Mouse (Mus musculus) erythroblast, embryonic 14.5 days (primary cell): Measurements from ENCODE around the gene Mycbp. TPM values are rescaled to one million over a fixed set of nuclear protein-coding genes. Genes with fewer than 3 reads are reported as not detected.

Experiments used
- H3K27me3 ChIP-seq: 2 replicates; pipeline ENCODE4 v1.6.1; 2012; ENCODE audit warnings: inconsistent platforms; ENCODE audit not compliant: control insufficient read depth
- H3K36me3 ChIP-seq: 2 replicates; pipeline ENCODE4 v1.6.1; 2012; ENCODE audit warnings: mild to moderate bottlenecking, inconsistent platforms; ENCODE audit not compliant: control insufficient read depth
- H3K4me1 ChIP-seq: 2 replicates; pipeline ENCODE4 v1.6.1; 2012; ENCODE audit warnings: inconsistent platforms; ENCODE audit not compliant: control insufficient read depth
- H3K4me3 ChIP-seq: replicated peaks from 2 replicates; pipeline ENCODE3; 2012; ENCODE audit warnings: moderate library complexity, mild to moderate bottlenecking, inconsistent platforms
- H3K9me3 ChIP-seq: 2 replicates; pipeline ENCODE4 v1.6.1; 2012; ENCODE audit warnings: low read length, inconsistent platforms, mixed read lengths; ENCODE audit not compliant: control insufficient read depth
- GATA1 ChIP-seq: IDR thresholded peaks from 2 replicates; pipeline ENCODE4 v1.6.1; 2012; ENCODE audit warnings: low read length, inconsistent platforms, mixed read lengths
- TAL1 ChIP-seq: IDR thresholded peaks from 3 replicates; pipeline ENCODE4 v1.6.1; 2012; ENCODE audit warnings: low read length, inconsistent platforms, mixed read lengths
- polyA plus RNA-seq: library from polyadenylated mRNA; stranded (reverse); fragments of >175 nt; gene quantifications from 2 replicates; pipeline ENCODE4 v1.2.3, GENCODE M21; 2012

Mycbp gene
- 3.2 and 5.4 TPM in 2 replicates for polyA plus RNA-seq

GRCm38 (mm10) chr4:123904333-123905125, at the start of gene Mycbp:
Gene Mycbp, plus strand, starts transcription at chr4:123904832.
- H3K4me3 ChIP-seq = peak within 1 kb of the TSS; percentile 94
- TF ChIP-seq TAL1 (no peak), GATA1 (no peak)
- peaks cover 20% of the 10 kb centered on the region for H3K36me3 ChIP-seq
- H3K27me3 ChIP-seq = no peaks in the 10 kb centered on the region
- H3K9me3 ChIP-seq = no peaks in the 10 kb centered on the region
- peaks cover 36% of the 10 kb centered on the region for H3K4me1 ChIP-seq

- Histone ChIP-seq H3K36me3 (no peaks in the 10 kb centered on the region), H3K4me3 (no peak overlapping the region), H3K9me3 (no peaks in the 10 kb centered on the region), H3K4me1 (no peaks in the 10 kb centered on the region), H3K27me3 (no peaks in the 10 kb centered on the region)
- no peak for TF ChIP-seq GATA1
- TF ChIP-seq TAL1 = no peak
Measured at GRCm38 (mm10) chr4:123856888-123857287, 47.7 kb upstream of the Mycbp start.

- no peaks in the 10 kb centered on the region for H3K9me3 ChIP-seq
- H3K27me3 ChIP-seq = no peaks in the 10 kb centered on the region
- TF ChIP-seq TAL1 (no peak), GATA1 (no peak)
- no peak overlapping the region for H3K4me3 ChIP-seq
- no peaks in the 10 kb centered on the region for H3K4me1 ChIP-seq
- H3K36me3 ChIP-seq = no peaks in the 10 kb centered on the region
Measured at GRCm38 (mm10) chr4:123858090-123858489, 46.5 kb upstream of the Mycbp start.

- no peaks in the 10 kb centered on the region for H3K36me3 ChIP-seq
- H3K27me3 ChIP-seq = no peaks in the 10 kb centered on the region
- H3K4me1 ChIP-seq = no peaks in the 10 kb centered on the region
- TF ChIP-seq GATA1 (no peak), TAL1 (no peak)
- H3K4me3 ChIP-seq = no peak within 1 kb of the TSS
- H3K9me3 ChIP-seq = no peaks in the 10 kb centered on the region
Measured at GRCm38 (mm10) chr4:123859379-123859778, 45.3 kb upstream of the Mycbp start, which contains the start of gene 4933427I04Rik. Gene 4933427I04Rik, plus strand, starts transcription at chr4:123859679.

GRCm38 (mm10) chr4:123859803-123860202, 44.8 kb upstream of the Mycbp start:
- TF ChIP-seq TAL1 (no peak), GATA1 (no peak)
- no peak overlapping the region for H3K4me3 ChIP-seq
- no peaks in the 10 kb centered on the region for H3K9me3 ChIP-seq
- H3K4me1 ChIP-seq = no peaks in the 10 kb centered on the region
- no peaks in the 10 kb centered on the region for H3K36me3 ChIP-seq
- no peaks in the 10 kb centered on the region for H3K27me3 ChIP-seq

GRCm38 (mm10) chr4:123860621-123861020, 44.0 kb upstream of the Mycbp start:
- Histone ChIP-seq H3K4me3 (no peak overlapping the region), H3K9me3 (no peaks in the 10 kb centered on the region), H3K27me3 (no peaks in the 10 kb centered on the region), H3K36me3 (no peaks in the 10 kb centered on the region), H3K4me1 (no peaks in the 10 kb centered on the region)
- TF ChIP-seq TAL1 = no peak
- no peak for TF ChIP-seq GATA1

GRCm38 (mm10) chr4:123893726-123894125, 10.9 kb upstream of the Mycbp start:
- Histone ChIP-seq H3K4me3 (no peak overlapping the region), H3K9me3 (no peaks in the 10 kb centered on the region), H3K4me1 (no peaks in the 10 kb centered on the region), H3K27me3 (no peaks in the 10 kb centered on the region), H3K36me3 (no peaks in the 10 kb centered on the region)
- no peak for TF ChIP-seq TAL1
- no peak for TF ChIP-seq GATA1

- TF ChIP-seq TAL1 (no peak), GATA1 (no peak)
- no peaks in the 10 kb centered on the region for H3K27me3 ChIP-seq
- no peaks in the 10 kb centered on the region for H3K9me3 ChIP-seq
- no peaks in the 10 kb centered on the region for H3K36me3 ChIP-seq
- H3K4me3 ChIP-seq = no peak overlapping the region
- H3K4me1 ChIP-seq = no peaks in the 10 kb centered on the region
Measured at GRCm38 (mm10) chr4:123894295-123894694, 10.3 kb upstream of the Mycbp start.

GRCm38 (mm10) chr4:123898696-123899095, 5.9 kb upstream of the Mycbp start:
- TF ChIP-seq GATA1 (no peak), TAL1 (no peak)
- Histone ChIP-seq H3K4me1 (peaks cover 5% of the 10 kb centered on the region), H3K4me3 (no peak overlapping the region), H3K36me3 (no peaks in the 10 kb centered on the region), H3K27me3 (no peaks in the 10 kb centered on the region), H3K9me3 (no peaks in the 10 kb centered on the region)

- H3K9me3 ChIP-seq = no peaks in the 10 kb centered on the region
- no peaks in the 10 kb centered on the region for H3K27me3 ChIP-seq
- peaks cover 36% of the 10 kb centered on the region for H3K4me1 ChIP-seq
- TF ChIP-seq GATA1 = no peak
- no peak overlapping the region for H3K4me3 ChIP-seq
- H3K36me3 ChIP-seq = peaks cover 10% of the 10 kb centered on the region
Measured at GRCm38 (mm10) chr4:123903432-123903831, 1.2 kb upstream of the Mycbp start.
